Mouse (Mus musculus) forebrain, embryonic 12.5 days (tissue): ENCODE measurements around the gene Cyp4x1. TPM values are rescaled to one million over a fixed set of nuclear protein-coding genes. Genes with fewer than 3 reads are reported as not detected.

Source experiments
- ATAC-seq: fragments of 200-750 bp; cut with Nextera tagmentation; 2 replicates; pipeline ENCODE4 v1.8.0; 2017; ENCODE audit warnings: moderate TSS enrichment; ENCODE audit not compliant: low FRiP score
- H3K27ac ChIP-seq: fragments of 300-500 bp; sonication (generic); 2 replicates; pipeline ENCODE4 v1.5.1; 2016; ENCODE audit warnings: mild to moderate bottlenecking
- H3K27me3 ChIP-seq: fragments of 300-500 bp; sonication (generic); 2 replicates; pipeline ENCODE4 v1.6.1; 2016; ENCODE audit warnings: mild to moderate bottlenecking
- H3K36me3 ChIP-seq: fragments of 300-500 bp; sonication (generic); replicated peaks from 2 replicates; pipeline ENCODE4 v1.6.1; 2016; ENCODE audit warnings: mild to moderate bottlenecking
- H3K4me1 ChIP-seq: fragments of 300-500 bp; sonication (generic); 2 replicates; pipeline ENCODE4 v1.6.1; 2016
- H3K4me2 ChIP-seq: fragments of 300-500 bp; sonication (generic); 2 replicates; pipeline ENCODE4 v1.6.1; 2016; ENCODE audit warnings: mild to moderate bottlenecking, moderate library complexity
- H3K4me3 ChIP-seq: fragments of 300-500 bp; sonication (generic); replicated peaks from 2 replicates; pipeline ENCODE4 v1.5.1; 2016; ENCODE audit warnings: mild to moderate bottlenecking
- H3K9ac ChIP-seq: fragments of 300-500 bp; sonication (generic); 2 replicates; pipeline ENCODE4 v1.6.1; 2016; ENCODE audit warnings: mild to moderate bottlenecking
- H3K9me3 ChIP-seq: fragments of 300-500 bp; sonication (generic); 2 replicates; pipeline ENCODE4 v1.6.1; 2016
- WGBS: fragments of 180-500 bp; shearing (Covaris S2); methylation state at CpG from one replicate; pipeline ENCODE4 v1.1.7; 2016; 5-methylcytosine and 5-hydroxymethylcytosine counted together
- polyA plus RNA-seq: library from polyadenylated mRNA; unstranded; fragments of >200 nt; fragmentation: Nextera tagmentation; extraction: Ambion mirVana; gene quantifications from 2 replicates; pipeline ENCODE4 v1.2.1, GENCODE M21; 2016

Cyp4x1 gene
- polyA plus RNA-seq, 1 experiment from 2014 or later, result 1.1 TPM

DNA sequence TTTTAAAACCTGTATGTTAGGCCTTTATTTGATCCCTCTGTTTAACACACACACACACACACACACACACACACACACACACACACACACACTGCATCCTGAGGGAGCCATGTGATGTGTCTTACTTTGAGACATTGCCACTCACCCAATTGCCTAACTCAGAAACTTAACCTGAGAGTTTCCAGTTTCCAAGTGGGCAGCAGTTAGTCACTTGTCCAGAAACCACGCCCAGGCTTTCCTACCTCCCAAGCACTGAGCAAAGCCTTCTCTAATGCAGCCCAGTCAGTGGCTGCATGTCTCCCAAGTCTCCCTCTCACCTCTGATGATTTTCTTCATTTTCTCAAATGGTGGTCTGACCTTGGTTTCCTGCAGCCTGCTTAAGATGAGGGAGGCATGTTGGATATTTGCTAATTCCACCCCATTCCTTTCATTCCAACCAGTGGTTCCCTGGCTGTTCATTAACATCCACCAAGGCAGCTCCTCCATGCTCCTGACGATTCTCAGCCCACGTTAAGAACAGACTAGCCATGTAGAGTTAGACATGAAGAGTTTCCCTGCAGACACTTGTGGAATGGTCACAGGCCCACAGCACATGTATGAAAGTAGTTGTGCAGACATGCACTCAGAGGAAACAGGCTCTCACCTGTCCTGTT, 47.2 kb downstream of the Cyp4x1 start:
- peaks cover 51% of the 10 kb centered on the region for H3K27me3 ChIP-seq

DNA sequence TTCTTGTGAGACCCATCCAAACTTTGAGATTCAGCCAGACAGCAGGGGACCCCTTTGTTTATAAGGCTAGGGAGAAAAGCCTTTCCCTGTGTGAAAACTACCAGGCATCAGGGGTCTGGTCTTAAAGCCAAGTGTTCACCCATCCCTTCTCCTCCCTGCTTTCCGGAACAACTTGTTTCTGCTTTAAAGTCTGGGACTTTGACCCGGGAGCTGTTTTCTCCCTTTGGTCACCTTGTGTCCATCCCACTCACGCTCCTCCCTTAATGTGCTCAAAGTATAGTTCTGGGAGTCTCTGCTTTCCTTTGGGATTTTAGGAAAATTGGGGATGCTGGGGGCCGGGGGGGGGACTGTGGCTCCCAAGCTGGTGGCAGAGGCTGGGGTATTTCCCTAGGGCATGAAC, 47.8 kb downstream of the Cyp4x1 start:
- H3K27me3 ChIP-seq, result peaks cover 48% of the 10 kb centered on the region
- H3K9me3 ChIP-seq, result no peaks in the 10 kb centered on the region
- no peaks in the 10 kb centered on the region for H3K36me3 ChIP-seq
- H3K4me3 ChIP-seq, result no peak overlapping the region
- H3K4me1 ChIP-seq, result 0 out of 2 replicates have a peak, but pooled peaks cover 3% of the 10 kb centered on the region
- no peak for ATAC-seq
- no peak overlapping the region for H3K9ac ChIP-seq
- 71% methylated on average over 4 of the region's 4 CpGs for WGBS
- H3K4me2 ChIP-seq, result no peak overlapping the region
- no peak overlapping the region for H3K27ac ChIP-seq

More for the DNA sequence above, 47.2 kb downstream of the Cyp4x1 start:
- no peak overlapping the region for H3K9ac ChIP-seq
- no peak for ATAC-seq
- no peak overlapping the region for H3K27ac ChIP-seq
- WGBS, result 60% methylated on average over 3 of the region's 3 CpGs
- no peak overlapping the region for H3K4me2 ChIP-seq
- no peak overlapping the region for H3K4me3 ChIP-seq
- 0 out of 2 replicates have a peak, but pooled peaks cover 3% of the 10 kb centered on the region for H3K4me1 ChIP-seq
- no peaks in the 10 kb centered on the region for H3K9me3 ChIP-seq
- H3K36me3 ChIP-seq, result no peaks in the 10 kb centered on the region

DNA sequence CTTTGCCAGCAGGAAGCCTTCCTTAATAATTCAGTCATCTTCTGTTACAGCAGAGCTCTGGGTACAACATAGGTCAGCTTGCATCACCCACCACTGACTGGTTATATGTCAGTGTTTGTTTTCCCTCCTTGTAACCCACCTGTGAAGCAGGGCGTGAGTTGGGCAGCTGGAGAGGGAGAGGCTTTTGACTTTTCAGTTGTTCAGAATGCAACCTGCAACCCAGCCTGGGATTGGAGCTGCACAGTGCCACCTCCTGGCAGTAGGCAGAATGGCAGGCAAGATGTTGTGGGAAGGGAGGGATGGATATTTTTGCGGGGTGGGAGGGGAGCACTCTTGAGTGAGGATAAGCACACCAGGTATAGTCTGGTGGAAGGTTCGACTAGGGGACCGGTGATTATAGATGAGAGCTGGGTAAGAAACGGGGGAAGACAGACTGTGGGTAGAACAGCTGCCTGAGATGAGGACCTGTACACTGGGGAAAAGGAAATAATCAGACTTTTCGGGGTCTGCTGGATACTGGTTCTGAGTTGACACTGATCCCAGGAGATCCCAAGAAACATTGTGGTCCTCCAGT, 48.5 kb downstream of the Cyp4x1 start:
- no peaks in the 10 kb centered on the region for H3K9me3 ChIP-seq
- no peak overlapping the region for H3K9ac ChIP-seq
- H3K4me2 ChIP-seq, result no peak overlapping the region
- 0 out of 2 replicates have a peak, but pooled peaks cover 3% of the 10 kb centered on the region for H3K4me1 ChIP-seq
- peaks cover 48% of the 10 kb centered on the region for H3K27me3 ChIP-seq
- WGBS, result 18% methylated on average over 6 of the region's 6 CpGs
- ATAC-seq, result peak; percentile 25; the same call in 1 of the 2 replicates
- no peaks in the 10 kb centered on the region for H3K36me3 ChIP-seq
- no peak overlapping the region for H3K4me3 ChIP-seq
- no peak overlapping the region for H3K27ac ChIP-seq

DNA sequence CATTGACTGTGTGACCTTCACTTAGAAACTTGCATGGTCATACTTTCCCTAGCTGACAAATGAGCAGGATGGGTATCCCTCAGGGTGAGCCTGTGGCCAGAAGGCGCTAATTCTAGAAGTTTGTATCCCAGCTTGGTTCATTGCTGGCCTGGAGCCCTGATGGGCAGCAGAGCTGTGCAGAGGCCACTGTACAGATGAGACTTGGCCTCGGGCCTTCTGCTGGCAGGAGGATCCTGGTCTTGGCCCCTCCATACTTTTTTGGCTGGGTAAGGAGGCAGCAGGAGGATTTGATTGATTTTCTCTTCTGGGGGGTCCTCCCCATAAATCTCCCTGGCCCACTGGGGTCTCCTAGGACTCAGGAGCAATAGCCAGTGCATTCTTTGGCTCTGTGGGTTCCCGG, 51.0 kb downstream of the Cyp4x1 start:
- H3K27me3 ChIP-seq, result peaks cover 33% of the 10 kb centered on the region

DNA sequence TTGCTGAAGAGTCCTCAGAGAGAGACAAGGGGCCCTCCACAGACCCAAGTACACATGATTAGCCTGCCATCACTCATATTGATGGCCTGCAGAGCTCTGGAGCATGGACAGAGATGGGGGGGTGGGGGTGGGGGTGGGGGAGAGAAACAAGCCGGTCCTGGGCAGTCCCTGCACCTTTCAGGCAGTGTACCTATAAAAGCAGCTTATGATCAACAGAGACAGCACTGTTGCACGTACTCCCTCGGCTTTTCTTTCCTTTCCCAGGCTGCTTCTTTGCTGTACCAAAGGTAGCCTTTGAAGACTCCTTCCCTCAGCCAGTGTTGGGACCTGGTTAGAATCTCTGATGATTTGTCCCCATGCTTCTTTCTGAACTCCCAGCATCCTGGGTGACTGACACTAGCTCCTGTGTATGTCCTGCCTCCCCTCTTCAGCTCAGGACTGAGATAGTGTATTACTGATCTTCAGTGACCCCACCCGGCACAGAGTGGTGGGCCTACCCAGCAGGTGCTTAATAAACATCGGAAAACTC, 54.2 kb downstream of the Cyp4x1 start:
- no peaks in the 10 kb centered on the region for H3K9me3 ChIP-seq
- H3K27ac ChIP-seq, result peak overlapping the region; percentile 74
- H3K4me1 ChIP-seq, result peaks cover 19% of the 10 kb centered on the region
- ATAC-seq, result peak; percentile 24
- peaks cover 23% of the 10 kb centered on the region for H3K27me3 ChIP-seq
- peak overlapping the region; percentile 44 for H3K9ac ChIP-seq
- 15% methylated on average over 5 of the region's 5 CpGs for WGBS
- H3K4me2 ChIP-seq, result peak overlapping the region; percentile 31; the same call in 1 of the 2 replicates
- H3K36me3 ChIP-seq, result no peaks in the 10 kb centered on the region
- H3K4me3 ChIP-seq, result no peak overlapping the region

More for the DNA sequence above, 51.0 kb downstream of the Cyp4x1 start:
- Histone ChIP-seq H3K4me3 (no peak overlapping the region), H3K4me1 (peaks cover 19% of the 10 kb centered on the region), H3K36me3 (no peaks in the 10 kb centered on the region), H3K9me3 (no peaks in the 10 kb centered on the region), H3K9ac (no peak overlapping the region), H3K27ac (no peak overlapping the region), H3K4me2 (no peak overlapping the region)
- ATAC-seq, result no peak
- WGBS, result 85% methylated on average over 3 of the region's 3 CpGs

DNA sequence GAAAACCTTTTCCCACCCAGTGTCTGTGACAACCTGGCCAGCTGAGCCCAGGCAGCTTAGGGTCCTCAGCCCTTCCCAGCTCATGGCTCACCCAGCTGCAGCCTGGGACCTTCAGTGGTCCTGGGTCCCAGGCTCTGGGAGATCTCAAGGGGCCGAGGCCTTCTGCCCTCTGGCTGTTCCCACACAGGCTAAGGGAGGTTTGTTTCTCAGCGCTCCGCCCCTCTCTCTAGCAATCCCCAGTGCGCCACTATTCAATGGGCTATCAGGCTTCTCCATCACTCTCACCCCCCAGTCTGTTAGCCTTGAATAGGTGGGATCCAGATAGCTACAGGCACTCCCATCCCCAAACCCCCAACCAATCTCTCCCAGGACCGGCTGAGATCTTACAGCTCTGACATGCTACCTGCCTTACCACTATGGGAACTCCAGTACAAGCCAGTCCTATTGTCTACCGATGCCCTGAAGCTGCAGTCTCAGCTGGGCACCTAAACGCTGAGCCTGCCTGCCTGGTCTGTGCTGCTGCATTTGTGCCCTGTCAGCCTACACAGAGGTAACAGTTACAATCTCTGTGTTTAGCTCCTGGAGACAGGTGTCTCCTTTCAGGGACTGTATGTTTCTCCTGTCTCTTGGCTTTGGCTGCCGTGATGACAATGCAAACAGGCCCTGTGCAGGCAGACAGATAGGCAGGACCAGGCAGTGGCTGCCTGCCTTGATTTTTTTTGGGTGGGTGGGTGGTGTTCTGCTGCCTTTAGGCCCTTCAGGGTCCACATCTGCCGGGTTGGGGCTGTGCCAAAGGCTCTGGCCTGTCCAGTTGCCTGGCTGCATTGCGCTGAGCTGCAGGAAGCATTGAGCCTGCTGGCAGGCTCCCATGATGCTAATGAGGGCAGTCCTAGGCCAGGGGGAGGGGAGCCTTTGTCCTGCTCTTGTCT, 54.9 kb downstream of the Cyp4x1 start:
- H3K27me3 ChIP-seq, result peaks cover 21% of the 10 kb centered on the region
- peaks cover 19% of the 10 kb centered on the region for H3K4me1 ChIP-seq
- no peaks in the 10 kb centered on the region for H3K9me3 ChIP-seq
- ATAC-seq, result peak; percentile 90
- 7% methylated on average over 10 of the region's 10 CpGs for WGBS
- no peaks in the 10 kb centered on the region for H3K36me3 ChIP-seq
- H3K27ac ChIP-seq, result peak overlapping the region; percentile 74
- no peak overlapping the region for H3K4me3 ChIP-seq
- H3K9ac ChIP-seq, result peak overlapping the region; percentile 44
- H3K4me2 ChIP-seq, result peak overlapping the region; percentile 31; the same call in 1 of the 2 replicates

DNA sequence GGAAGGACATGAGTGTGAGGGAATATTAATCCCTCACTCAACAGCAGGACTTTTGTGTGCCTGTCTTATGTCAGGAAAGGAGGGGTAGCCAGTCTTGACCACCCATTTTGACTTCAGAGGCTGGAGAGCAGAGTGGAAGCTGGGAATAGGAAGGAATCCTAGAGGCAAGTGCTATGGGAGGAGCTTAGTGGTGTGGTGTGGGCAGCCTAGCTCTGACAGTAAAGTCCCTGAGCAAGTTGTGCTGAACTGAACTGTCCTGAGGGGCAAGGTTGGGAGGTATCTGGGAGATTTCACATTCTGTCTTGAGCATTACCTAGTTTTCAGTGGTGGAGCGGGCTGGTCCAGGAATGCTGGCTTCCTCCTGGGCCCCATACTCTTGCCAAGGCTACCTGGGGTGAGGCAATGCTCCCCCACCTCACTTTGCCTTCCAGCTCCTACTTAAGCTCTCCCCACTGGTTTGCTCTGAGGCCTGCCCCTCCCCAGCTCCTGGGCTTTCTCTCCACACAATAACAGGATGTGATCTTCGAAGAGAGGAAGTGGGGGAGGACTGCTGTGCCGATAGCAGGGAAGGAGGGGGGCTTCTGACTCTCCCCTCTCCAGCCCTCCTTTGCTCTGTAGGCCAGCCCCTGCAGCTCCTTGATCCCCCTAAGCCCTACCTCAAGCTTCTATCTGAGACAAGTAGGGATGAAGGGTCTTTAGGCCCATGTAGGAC, 58.7 kb downstream of the Cyp4x1 start:
- H3K9ac ChIP-seq, result no peak overlapping the region
- no peaks in the 10 kb centered on the region for H3K9me3 ChIP-seq
- peaks cover 16% of the 10 kb centered on the region; the same call in 1 of the 2 replicates for H3K27me3 ChIP-seq
- H3K4me2 ChIP-seq, result no peak overlapping the region
- no peak for ATAC-seq
- WGBS, result 37% methylated on average over 3 of the region's 3 CpGs
- no peak overlapping the region for H3K27ac ChIP-seq
- no peaks in the 10 kb centered on the region for H3K36me3 ChIP-seq
- peaks cover 19% of the 10 kb centered on the region for H3K4me1 ChIP-seq
- no peak overlapping the region for H3K4me3 ChIP-seq

DNA sequence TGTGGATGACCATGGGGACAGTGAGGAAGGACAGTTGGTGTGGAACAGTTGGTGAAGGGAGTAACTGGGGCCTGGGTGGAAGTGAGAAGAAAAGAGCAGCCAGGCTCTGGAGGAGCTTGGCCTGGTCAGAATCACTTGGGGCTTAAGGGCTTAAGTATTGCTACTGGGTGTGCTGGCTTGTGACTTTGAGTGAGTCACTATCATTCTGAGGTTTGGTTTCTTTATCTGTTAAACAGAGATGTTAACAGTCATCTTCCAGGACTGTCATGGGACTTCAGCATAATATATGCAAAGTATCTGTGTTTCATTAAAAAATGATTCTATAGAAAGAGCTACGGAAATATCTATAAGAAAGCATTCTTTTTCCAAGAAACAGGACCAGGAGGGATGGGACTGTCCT, 59.3 kb downstream of the Cyp4x1 start:
- H3K9ac ChIP-seq, result no peak overlapping the region
- no peaks in the 10 kb centered on the region for H3K9me3 ChIP-seq
- no peak overlapping the region for H3K4me3 ChIP-seq
- ATAC-seq, result no peak
- WGBS, result 80% methylated on average over 1 of the region's 1 CpGs
- peaks cover 17% of the 10 kb centered on the region; the same call in 1 of the 2 replicates for H3K27me3 ChIP-seq
- peaks cover 14% of the 10 kb centered on the region for H3K4me1 ChIP-seq
- no peak overlapping the region for H3K4me2 ChIP-seq
- H3K36me3 ChIP-seq, result no peaks in the 10 kb centered on the region
- no peak overlapping the region for H3K27ac ChIP-seq

DNA sequence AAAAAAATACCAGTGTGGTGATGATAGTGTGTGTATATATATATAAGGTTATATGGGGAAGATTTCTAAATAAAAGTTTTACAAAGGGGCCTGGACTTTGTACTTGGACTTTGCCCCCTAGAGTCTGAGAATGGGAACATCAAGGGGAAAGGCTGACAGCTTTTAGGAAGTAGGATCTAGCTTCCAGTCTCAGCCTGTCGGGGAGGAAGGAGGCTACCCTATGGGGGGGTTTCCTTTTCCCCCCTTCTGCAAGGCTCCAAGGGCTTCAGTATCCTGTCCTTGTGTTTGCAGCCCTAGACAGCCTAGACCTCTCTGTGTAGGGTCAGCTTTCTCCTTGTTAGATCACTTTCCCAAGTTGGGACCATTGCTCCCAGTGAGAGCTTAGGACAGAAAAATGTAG, 62.4 kb downstream of the Cyp4x1 start:
- no peak for ATAC-seq
- H3K4me3 ChIP-seq, result no peak overlapping the region
- no peaks in the 10 kb centered on the region for H3K9me3 ChIP-seq
- H3K27me3 ChIP-seq, result peaks cover 27% of the 10 kb centered on the region
- H3K4me2 ChIP-seq, result no peak overlapping the region
- 41% methylated on average over 1 of the region's 1 CpGs for WGBS
- no peaks in the 10 kb centered on the region for H3K36me3 ChIP-seq
- no peaks in the 10 kb centered on the region for H3K4me1 ChIP-seq
- no peak overlapping the region for H3K27ac ChIP-seq
- H3K9ac ChIP-seq, result no peak overlapping the region

DNA sequence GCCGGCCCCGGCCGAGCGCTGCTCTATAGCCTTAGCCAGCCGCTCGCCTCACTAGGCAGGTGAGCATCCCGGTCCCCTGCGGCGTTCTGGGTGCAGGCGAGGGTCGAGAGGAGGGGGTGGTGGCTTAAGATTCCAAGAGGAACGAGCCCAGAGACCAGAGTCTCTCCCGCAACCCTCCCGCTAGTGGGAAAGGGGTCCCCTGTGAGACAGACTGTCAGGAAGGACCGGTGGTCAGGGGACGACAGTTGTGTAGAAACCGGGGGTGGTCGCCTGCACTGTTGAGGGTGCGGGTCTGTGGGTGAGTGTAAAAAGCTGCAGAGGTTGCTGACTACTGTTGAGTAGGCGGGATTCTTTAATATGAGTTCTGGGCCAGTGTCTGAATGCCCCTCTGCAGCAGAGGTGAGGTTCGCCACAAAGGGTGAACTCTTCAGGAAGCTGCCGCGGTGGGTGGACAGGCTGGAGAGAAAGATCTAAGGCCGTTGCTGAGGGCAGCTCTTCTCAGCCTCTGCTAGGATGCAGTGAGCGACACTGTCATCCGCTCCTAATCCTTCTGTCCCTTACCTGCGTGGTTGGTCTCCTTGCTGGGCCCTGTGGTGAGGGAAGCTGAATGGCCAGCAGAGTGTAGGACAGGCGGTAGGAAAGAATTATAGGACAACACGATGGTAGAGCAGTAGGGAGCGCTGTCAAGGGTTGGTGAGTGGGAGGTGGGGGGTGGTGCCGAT, 70.4 kb downstream of the Cyp4x1 start:
- Histone ChIP-seq H3K4me3 (peak overlapping the region; percentile 51), H3K4me1 (peaks cover 17% of the 10 kb centered on the region), H3K27me3 (peaks cover 88% of the 10 kb centered on the region), H3K9ac (peak overlapping the region; percentile 36), H3K36me3 (no peaks in the 10 kb centered on the region), H3K27ac (no peak overlapping the region), H3K4me2 (peak overlapping the region; percentile 99), H3K9me3 (no peaks in the 10 kb centered on the region)
- WGBS, result under 1% methylated on average over 31 of the region's 31 CpGs
- peak; percentile 25; the same call in 1 of the 2 replicates for ATAC-seq

DNA sequence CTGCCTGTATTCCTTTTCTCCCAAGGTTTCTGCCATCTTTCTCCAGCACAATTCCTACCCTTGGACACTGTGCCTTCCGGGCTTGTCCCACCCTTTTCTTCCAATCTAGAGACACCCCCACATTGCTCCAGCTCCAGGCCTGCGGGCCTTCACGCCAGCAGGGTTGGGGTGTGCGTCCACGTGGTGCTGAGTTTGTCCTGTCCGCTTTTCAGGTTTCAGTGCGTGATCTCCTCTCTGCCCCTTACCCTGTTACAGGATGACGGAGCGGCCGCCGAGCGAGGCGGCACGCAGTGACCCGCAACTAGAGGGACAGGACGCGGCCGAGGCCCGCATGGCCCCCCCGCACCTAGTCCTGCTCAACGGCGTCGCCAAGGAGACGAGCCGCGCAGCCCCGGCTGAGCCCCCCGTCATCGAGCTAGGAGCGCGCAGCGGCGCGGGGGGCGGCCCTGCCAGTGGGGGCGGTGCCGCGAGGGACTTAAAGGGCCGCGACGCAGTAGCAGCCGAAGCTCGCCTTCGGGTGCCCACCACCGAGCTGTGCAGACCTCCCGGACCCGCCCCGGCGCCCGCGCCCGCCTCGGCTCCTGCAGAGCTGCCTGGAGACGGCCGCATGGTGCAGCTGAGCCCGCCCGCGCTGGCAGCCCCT, 71.1 kb downstream of the Cyp4x1 start:
- H3K4me2 ChIP-seq, result peak overlapping the region; percentile 99
- peak overlapping the region; percentile 51 for H3K4me3 ChIP-seq
- peak; percentile 86 for ATAC-seq
- H3K4me1 ChIP-seq, result peaks cover 17% of the 10 kb centered on the region
- no peaks in the 10 kb centered on the region for H3K9me3 ChIP-seq
- WGBS, result 2% methylated on average over 55 of the region's 58 CpGs
- H3K36me3 ChIP-seq, result no peaks in the 10 kb centered on the region
- peaks cover 86% of the 10 kb centered on the region for H3K27me3 ChIP-seq
- H3K27ac ChIP-seq, result no peak overlapping the region
- peak overlapping the region; percentile 36 for H3K9ac ChIP-seq
